Mouse (Mus musculus): ENCODE results near the gene Syne1. TPM values are rescaled to one million over a fixed set of nuclear protein-coding genes. Genes with fewer than 3 reads are reported as not detected.

The Syne1 gene
- polyA plus RNA-seq (2015; fragmentation: Nextera tagmentation; extraction: Ambion mirVana), result 6.2 and 8.0 TPM in 2 replicates

- Histone ChIP-seq H3K27ac (ENCODE audit: low read length) (peak within 1 kb of the TSS; percentile 6; the same call in 1 of the 2 replicates), H3K27me3 (replicated peaks; ENCODE audit: insufficient read depth, low read length) (no peaks in the 10 kb centered on the region), H3K4me3 (ENCODE audit: low read depth, low read length) (peak within 1 kb of the TSS; percentile 30), H3K9ac (replicated peaks; ENCODE audit: low read depth) (no peak within 1 kb of the TSS), H3K9me3 (ENCODE audit: low read length) (no peaks in the 10 kb centered on the region), H3K4me1 (ENCODE audit: insufficient read depth, low read depth, low read length) (no peaks in the 10 kb centered on the region; the same call in 1 of the 2 replicates), H3K4me2 (replicated peaks; ENCODE audit: low read depth, low read length) (peak within 1 kb of the TSS; percentile 53), H3K36me3 (ENCODE audit: insufficient read depth, low read length) (no peaks in the 10 kb centered on the region)
- 70% methylated on average over 5 of the region's 5 CpGs for WGBS
- no peak for TF ChIP-seq CTCF (IDR thresholded peaks at IDR 0.05)
- TF ChIP-seq EP300 (IDR thresholded peaks at IDR 0.05), result no peak
- DNase-seq (ENCODE audit: low spot score) (no peak), ATAC-seq (no peak)
Measured at GRCm38 (mm10) chr10:5551382-5551781, at the start of gene Syne1. TSS of gene Syne1 (minus strand) at chr10:5551482.

GRCm38 (mm10) chr10:5600123-5600522 lies 48.8 kb upstream of the Syne1 start:
- Histone ChIP-seq H3K4me2 (replicated peaks; ENCODE audit: low read depth, low read length) (no peak overlapping the region), H3K4me3 (ENCODE audit: low read depth, low read length) (no peak overlapping the region), H3K9me3 (ENCODE audit: low read length) (no peaks in the 10 kb centered on the region), H3K36me3 (ENCODE audit: insufficient read depth, low read length) (no peaks in the 10 kb centered on the region), H3K27me3 (replicated peaks; ENCODE audit: insufficient read depth, low read length) (no peaks in the 10 kb centered on the region), H3K4me1 (ENCODE audit: insufficient read depth, low read depth, low read length) (no peaks in the 10 kb centered on the region), H3K9ac (replicated peaks; ENCODE audit: low read depth) (no peak overlapping the region), H3K27ac (ENCODE audit: low read length) (no peak overlapping the region)
- ATAC-seq (peak; percentile 44; the same call in 1 of the 2 replicates), DNase-seq (ENCODE audit: low spot score) (peak; percentile 76)
- TF ChIP-seq CTCF (IDR thresholded peaks at IDR 0.05) (peak; percentile 84), EP300 (IDR thresholded peaks at IDR 0.05) (0 out of 2 replicates have a peak, but pooled peaks have one; percentile 26)
- WGBS, result 13% methylated on average over 7 of the region's 7 CpGs

- no peak for TF ChIP-seq CTCF (IDR thresholded peaks at IDR 0.05)
- TF ChIP-seq EP300 (IDR thresholded peaks at IDR 0.05), result no peak
- Histone ChIP-seq H3K27ac (ENCODE audit: low read length) (no peak overlapping the region), H3K9me3 (ENCODE audit: low read length) (no peaks in the 10 kb centered on the region), H3K9ac (replicated peaks; ENCODE audit: low read depth) (no peak overlapping the region), H3K27me3 (replicated peaks; ENCODE audit: insufficient read depth, low read length) (no peaks in the 10 kb centered on the region), H3K4me2 (replicated peaks; ENCODE audit: low read depth, low read length) (peak overlapping the region; percentile 4; the same call in 1 of the 2 replicates), H3K36me3 (ENCODE audit: insufficient read depth, low read length) (no peaks in the 10 kb centered on the region), H3K4me1 (ENCODE audit: insufficient read depth, low read depth, low read length) (no peaks in the 10 kb centered on the region; the same call in 1 of the 2 replicates), H3K4me3 (ENCODE audit: low read depth, low read length) (no peak overlapping the region)
- ATAC-seq (no peak), DNase-seq (ENCODE audit: low spot score) (no peak)
- WGBS, result 41% methylated on average over 6 of the region's 6 CpGs
Measured at GRCm38 (mm10) chr10:5596559-5596958, 45.3 kb upstream of the Syne1 start.

DNA sequence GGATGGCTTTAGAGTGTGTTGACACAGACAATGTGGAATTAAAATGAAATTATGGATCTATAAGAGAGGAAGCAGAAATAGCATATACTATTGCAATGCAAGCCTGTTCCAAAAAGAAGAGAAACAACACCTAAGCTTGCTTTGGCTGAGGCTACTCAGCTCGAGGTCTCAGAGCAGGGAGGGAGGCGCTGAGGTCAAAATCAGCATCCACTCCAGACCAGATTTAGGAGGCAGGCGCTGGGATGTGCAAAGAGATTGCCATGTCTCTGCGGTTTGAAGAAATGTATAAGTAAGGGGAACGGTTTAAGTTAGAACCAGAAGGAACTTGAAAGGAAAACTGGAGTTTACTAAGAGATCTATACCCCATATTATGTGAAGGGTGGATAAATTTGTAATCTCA lies 43.2 kb upstream of the Syne1 start:
- H3K4me1 ChIP-seq (ENCODE audit: insufficient read depth, low read depth, low read length), result no peaks in the 10 kb centered on the region; the same call in 1 of the 2 replicates
- no peaks in the 10 kb centered on the region for H3K27me3 ChIP-seq (replicated peaks; ENCODE audit: insufficient read depth, low read length)
- TF ChIP-seq EP300 (IDR thresholded peaks at IDR 0.05) (no peak), CTCF (IDR thresholded peaks at IDR 0.05) (no peak)
- H3K9me3 ChIP-seq (ENCODE audit: low read length), result no peaks in the 10 kb centered on the region
- H3K27ac ChIP-seq (ENCODE audit: low read length), result peak overlapping the region; percentile 66; the same call in 1 of the 2 replicates
- 40% methylated on average over 5 of the region's 5 CpGs for WGBS
- peak; percentile 3 for DNase-seq (ENCODE audit: low spot score)
- ATAC-seq, result no peak
- H3K4me2 ChIP-seq (replicated peaks; ENCODE audit: low read depth, low read length), result peak overlapping the region; percentile 39
- H3K4me3 ChIP-seq (ENCODE audit: low read depth, low read length), result peak overlapping the region; percentile 25
- H3K36me3 ChIP-seq (ENCODE audit: insufficient read depth, low read length), result no peaks in the 10 kb centered on the region
- H3K9ac ChIP-seq (replicated peaks; ENCODE audit: low read depth), result peak overlapping the region; percentile 4; the same call in 1 of the 2 replicates

DNA sequence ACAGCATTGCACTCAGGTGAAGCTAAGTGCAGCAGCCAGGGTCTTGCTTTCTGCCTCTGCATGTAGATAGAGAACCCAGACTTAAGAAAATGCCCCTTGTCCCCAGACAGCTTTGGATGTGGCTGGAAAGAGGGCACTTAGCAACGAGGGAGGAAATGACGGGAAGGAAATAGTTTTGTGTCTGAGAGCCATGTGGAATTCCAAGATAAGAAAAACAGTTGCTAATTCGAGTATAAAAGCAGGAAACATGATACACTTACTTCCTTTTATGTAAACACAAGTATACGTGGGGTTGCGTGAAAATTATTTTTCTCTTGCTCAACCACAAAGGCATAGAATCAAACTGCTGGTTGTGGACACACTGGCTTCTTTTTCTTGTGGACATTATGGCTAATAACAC lies 42.2 kb upstream of the Syne1 start, which contains the start of gene Myct1:
Gene Myct1, plus strand, starts transcription at position 312 of the 400 bp plus-strand sequence.
- peak within 1 kb of the TSS; percentile 25 for H3K4me3 ChIP-seq (ENCODE audit: low read depth, low read length)
- peak; percentile 99 for TF ChIP-seq EP300 (IDR thresholded peaks at IDR 0.05)
- TF ChIP-seq CTCF (IDR thresholded peaks at IDR 0.05), result no peak
- ATAC-seq (peak; percentile 80), DNase-seq (ENCODE audit: low spot score) (peak; percentile 80)
- no peaks in the 10 kb centered on the region for H3K36me3 ChIP-seq (ENCODE audit: insufficient read depth, low read length)
- peak within 1 kb of the TSS; percentile 4; the same call in 1 of the 2 replicates for H3K9ac ChIP-seq (replicated peaks; ENCODE audit: low read depth)
- peak within 1 kb of the TSS; percentile 68 for H3K27ac ChIP-seq (ENCODE audit: low read length)
- no peaks in the 10 kb centered on the region; the same call in 1 of the 2 replicates for H3K4me1 ChIP-seq (ENCODE audit: insufficient read depth, low read depth, low read length)
- H3K27me3 ChIP-seq (replicated peaks; ENCODE audit: insufficient read depth, low read length), result no peaks in the 10 kb centered on the region
- WGBS, result 0% methylated on average over 5 of the region's 5 CpGs
- H3K4me2 ChIP-seq (replicated peaks; ENCODE audit: low read depth, low read length), result peak within 1 kb of the TSS; percentile 39
- no peaks in the 10 kb centered on the region for H3K9me3 ChIP-seq (ENCODE audit: low read length)

- peak; percentile 27 for DNase-seq (ENCODE audit: low spot score)
- TF ChIP-seq EP300 (IDR thresholded peaks at IDR 0.05) (peak; percentile 56), CTCF (IDR thresholded peaks at IDR 0.05) (no peak)
- peak overlapping the region; percentile 68; the same call in 1 of the 2 replicates for H3K27ac ChIP-seq (ENCODE audit: low read length)
- no peak overlapping the region for H3K4me3 ChIP-seq (ENCODE audit: low read depth, low read length)
- ATAC-seq, result peak; percentile 80
- no peak overlapping the region for H3K9ac ChIP-seq (replicated peaks; ENCODE audit: low read depth)
- no peaks in the 10 kb centered on the region; the same call in 1 of the 2 replicates for H3K4me1 ChIP-seq (ENCODE audit: insufficient read depth, low read depth, low read length)
- 0 out of 2 replicates have a peak overlapping the region, but pooled peaks have one; percentile 1 for H3K4me2 ChIP-seq (replicated peaks; ENCODE audit: low read depth, low read length)
- WGBS, result 57% methylated on average over 4 of the region's 4 CpGs
- H3K9me3 ChIP-seq (ENCODE audit: low read length), result no peaks in the 10 kb centered on the region
- H3K36me3 ChIP-seq (ENCODE audit: insufficient read depth, low read length), result no peaks in the 10 kb centered on the region
- H3K27me3 ChIP-seq (replicated peaks; ENCODE audit: insufficient read depth, low read length), result no peaks in the 10 kb centered on the region
Measured at GRCm38 (mm10) chr10:5591996-5592395, 40.7 kb upstream of the Syne1 start.
